Mouse (Mus musculus) intestine, embryonic 14.5 days (tissue): ENCODE measurements around the gene Cyp2j6. TPM values are rescaled to one million over a fixed set of nuclear protein-coding genes. Genes with fewer than 3 reads are reported as not detected.

ENCODE experiments used
- polyA plus RNA-seq: library from polyadenylated mRNA; unstranded; fragments of >200 nt; fragmentation: Nextera tagmentation; extraction: Ambion mirVana; gene quantifications from 2 replicates; pipeline ENCODE4 v1.2.1, GENCODE M21; 2014

Gene Cyp2j6
- polyA plus RNA-seq, 1 experiment from 2014 or later, result 10.7 TPM

Other genes starting within 250 kb of the Cyp2j6 start
- not detected in 2 replicates for gene Cyp2j11, start 205.0 kb downstream of the Cyp2j6 start, polyA plus RNA-seq
- not detected in 2 replicates for gene Cyp2j8, start 46.3 kb downstream of the Cyp2j6 start, polyA plus RNA-seq
- gene Cyp2j9, start 37.9 kb upstream of the Cyp2j6 start, polyA plus RNA-seq, result 2.9 and 4.1 TPM in 2 replicates
- not detected in 2 replicates for gene Cyp2j5, start 110.5 kb upstream of the Cyp2j6 start, polyA plus RNA-seq
- not detected in 2 replicates for gene Gm12695, start 231.5 kb upstream of the Cyp2j6 start, polyA plus RNA-seq